Mouse (Mus musculus) inflammation-experienced regulatory T-cells, adult 6 months (primary cell): ENCODE measurements around the gene Prkg1. TPM values are rescaled to one million over a fixed set of nuclear protein-coding genes. Genes with fewer than 3 reads are reported as not detected.

Experiments used
- ATAC-seq: one replicate; pipeline ENCODE4 v1.8.0; 2017
- polyA plus RNA-seq, 3 experiments: library from polyadenylated mRNA; unstranded; fragments of 100-300 nt; shearing (Covaris generic); gene quantifications; one replicate each; pipeline ENCODE4 v1.2.1; 2017

The Prkg1 gene
- under 1 TPM in 1 of 3 experiments, not detected in 2; 0.24 TPM for polyA plus RNA-seq

GRCm38 (mm10) chr19:31764801-31765340, at the start of gene Prkg1:
TSS of gene Prkg1 (minus strand) at chr19:31765033.
- ATAC-seq, result no peak

DNA sequence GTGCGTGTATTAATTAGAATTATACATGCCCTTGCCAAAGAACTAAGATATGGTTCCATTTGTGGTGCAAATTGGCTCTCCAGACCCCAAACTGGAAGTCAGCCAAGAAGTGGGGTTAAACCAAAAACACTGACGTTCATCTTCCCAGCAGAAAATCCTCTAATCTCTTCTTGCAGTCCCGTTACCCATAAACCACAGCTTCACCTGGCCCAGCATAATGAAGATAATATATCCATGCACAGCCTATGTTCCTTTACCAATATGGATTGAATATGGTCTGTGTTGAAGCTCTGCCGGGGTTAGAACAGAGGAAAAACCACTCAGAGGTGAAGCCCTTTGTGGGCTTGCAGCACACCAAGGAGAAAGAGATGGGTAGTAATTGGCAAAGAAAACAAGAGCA, 48.3 kb upstream of the Prkg1 start:
- no peak for ATAC-seq

DNA sequence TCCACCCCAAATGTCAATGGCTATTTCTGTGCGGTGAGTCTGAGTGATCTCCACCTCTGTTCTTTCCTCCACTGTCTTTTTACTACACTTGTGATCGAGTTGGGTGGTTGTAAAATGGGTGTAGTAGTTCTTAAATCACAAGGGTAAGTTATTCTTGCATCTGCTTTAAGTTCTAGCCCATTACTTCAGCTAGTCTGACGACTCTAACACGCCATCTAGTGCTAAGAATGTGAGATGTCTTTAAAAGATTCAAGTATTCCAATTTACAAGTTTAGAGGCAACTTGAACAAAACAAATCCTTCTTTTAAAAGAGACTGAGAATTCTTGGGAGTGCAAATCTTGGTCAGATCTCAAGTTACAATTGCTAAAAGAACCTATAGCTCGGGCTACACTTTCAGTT, 46.5 kb upstream of the Prkg1 start:
- no peak for ATAC-seq

DNA sequence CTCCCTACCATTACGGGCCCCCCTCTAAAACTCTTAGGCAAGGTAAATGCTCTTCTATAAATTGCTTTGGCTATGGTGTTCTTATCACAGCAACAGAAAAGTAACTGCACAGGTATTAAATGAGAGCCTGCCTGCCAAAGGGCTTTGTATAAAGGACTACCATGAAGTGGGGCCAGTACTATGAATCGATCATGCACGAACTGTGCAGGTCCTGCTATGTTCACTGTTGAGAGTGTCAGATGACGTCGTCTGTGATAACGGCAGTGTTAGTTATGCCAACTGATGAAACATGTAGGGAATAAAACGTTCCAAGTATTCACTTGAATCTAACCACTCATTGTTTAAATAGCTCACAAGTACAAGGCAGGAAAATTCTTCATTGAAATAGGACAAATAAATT, 40.6 kb upstream of the Prkg1 start:
- ATAC-seq, result no peak

- no peak for ATAC-seq
These were observed 30.7 kb upstream of the Prkg1 start for GRCm38 (mm10) chr19:31795485-31796046.

DNA sequence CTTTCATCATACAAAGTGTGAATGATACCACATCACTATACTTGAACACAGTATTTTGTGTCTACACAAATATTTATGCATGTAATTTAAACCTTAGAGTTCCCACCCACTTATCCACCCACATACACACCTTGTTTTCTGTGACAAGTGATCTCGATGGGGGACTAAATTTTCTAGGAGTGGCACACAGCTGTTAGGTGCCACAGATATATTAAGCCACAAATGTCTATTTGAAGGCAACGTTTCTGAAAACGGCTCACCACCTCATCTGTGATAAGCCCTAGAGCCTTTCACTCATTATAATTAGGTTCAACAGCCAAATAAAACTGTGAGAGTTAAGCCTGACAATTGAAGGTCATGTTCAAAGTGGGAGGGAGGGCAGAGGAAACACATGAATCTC, 26.9 kb upstream of the Prkg1 start:
- no peak for ATAC-seq

DNA sequence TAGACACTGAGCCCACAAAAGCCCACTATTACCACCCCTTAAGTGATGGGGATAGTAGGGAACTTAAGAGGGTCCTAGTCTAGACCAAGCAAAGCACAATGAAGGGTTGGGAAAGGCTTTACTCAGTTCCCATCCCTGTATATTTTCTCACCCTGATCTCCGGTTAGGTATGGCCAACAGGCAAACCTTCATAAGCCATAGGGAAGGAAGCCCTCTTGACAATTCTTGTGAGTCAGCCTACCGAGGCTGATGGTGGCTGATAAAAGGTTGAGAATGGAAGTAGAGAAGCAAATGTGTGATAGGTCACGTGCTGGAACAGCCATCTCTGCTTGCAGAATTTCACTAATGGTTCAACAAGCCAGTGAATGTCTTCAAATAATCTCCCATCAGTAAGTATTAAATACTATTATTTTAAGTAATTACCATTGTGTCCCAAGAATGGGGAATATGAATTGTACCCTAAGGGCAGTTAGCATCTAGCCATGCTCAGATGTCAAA, 16.7 kb upstream of the Prkg1 start:
- ATAC-seq, result no peak

DNA sequence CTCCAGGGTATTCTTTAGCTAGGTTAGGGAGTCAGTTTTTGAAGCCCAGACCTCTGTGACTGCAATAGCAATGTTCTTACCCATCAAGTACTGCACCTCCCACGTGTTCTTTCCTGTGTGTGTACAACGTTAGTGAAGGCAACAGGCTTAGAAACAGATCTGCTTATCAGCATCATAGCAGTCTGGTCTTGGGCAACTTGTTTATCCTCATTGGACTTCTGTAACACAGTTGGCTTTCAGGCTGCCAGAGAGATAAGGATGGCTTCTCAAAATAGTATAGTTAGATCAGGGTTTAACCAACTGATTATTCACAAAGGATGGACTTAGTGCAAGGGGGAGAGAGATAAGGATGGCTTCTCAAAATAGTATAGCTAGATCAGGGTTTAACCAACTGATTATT, 16.2 kb upstream of the Prkg1 start:
- ATAC-seq, result no peak

DNA sequence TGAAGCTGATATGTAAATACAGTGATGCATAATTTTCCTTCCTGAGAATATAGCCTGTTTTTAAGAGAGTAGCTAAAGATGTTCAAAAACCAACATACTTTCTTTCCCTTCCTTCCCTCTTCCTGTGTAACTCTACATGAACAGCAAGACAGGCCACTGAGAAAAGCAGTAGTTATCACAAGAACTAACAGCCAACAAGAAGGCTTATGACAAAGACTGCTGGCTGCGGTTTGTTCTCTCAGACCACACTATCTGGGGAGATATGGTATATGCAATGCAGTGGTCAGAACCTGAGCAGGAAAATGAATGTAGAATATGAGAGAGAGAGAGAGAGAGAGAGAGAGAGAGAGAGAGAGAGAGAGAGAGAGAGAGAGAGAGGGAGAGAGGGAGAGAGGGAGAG, 15.4 kb upstream of the Prkg1 start:
- ATAC-seq, result no peak

- ATAC-seq, result no peak
These were observed 14.2 kb upstream of the Prkg1 start for GRCm38 (mm10) chr19:31779021-31779420.

DNA sequence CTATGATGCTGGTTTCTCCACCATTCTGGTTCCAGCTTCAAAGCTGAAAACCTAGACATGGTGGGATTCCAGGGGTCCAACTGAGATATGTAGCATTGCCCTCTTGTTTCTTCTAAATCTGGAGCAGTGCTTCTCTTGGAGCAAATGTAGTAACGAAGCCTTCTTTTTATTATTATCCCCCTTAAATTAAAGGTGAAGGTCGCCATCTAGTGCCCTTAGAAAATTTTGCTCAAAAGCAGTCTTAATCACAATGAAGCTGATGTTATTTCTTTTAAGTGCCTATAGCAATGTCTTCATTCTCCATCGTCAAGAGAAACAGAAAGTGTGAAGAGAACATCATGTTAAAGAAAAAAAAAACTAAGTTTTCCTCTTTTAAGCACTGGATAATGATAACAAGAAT, 2.2 kb upstream of the Prkg1 start:
- ATAC-seq, result no peak

DNA sequence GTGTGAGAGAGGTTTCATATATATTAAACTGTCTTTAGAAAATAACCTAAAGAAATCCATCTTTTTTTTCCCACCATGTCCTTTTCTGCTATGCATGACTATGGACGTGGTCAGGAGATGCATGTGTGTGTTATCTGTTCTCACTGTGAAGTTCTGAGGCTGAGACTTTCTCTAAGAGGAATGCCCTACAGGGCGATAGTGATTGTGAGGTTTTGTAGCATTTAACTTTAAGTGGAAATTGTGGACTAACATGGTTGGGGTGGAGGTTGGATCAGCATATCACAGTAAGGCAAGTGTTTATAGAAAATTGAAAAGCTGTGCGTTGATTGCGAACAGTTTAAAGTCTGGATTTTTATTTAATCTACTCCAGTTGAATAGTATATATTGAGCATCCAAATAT, 618 bp upstream of the Prkg1 start:
- ATAC-seq, result no peak

- ATAC-seq, result no peak
These were observed 657 bp downstream of the Prkg1 start for GRCm38 (mm10) chr19:31763951-31764800.

DNA sequence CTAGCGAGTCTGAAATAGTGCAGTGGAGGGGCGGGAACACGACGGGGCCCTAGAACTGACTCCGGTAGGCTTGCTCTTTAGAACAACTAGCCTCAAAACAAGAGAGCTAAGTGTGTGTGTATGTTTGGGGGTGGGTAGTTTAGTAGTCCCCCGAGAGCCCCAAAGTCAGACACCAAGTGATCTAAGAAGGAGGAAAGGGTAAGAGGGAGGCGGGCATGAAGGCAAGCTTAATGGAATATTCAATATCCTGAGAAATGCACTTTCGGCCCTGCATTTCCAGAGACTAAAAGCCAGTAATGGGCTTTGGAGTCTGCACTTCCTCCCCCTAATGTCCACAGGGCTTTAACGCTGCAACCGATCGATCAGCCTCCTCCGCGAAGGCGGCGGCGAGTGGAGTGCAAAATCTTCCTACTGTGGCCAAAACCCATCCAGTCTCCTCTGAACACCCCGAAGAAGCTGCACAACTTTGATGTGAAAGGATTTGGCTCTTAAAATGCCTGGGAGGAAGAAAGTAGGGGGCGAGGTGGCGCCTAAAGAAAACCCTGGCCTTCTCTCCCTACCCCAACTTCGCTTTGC, 1.5 kb downstream of the Prkg1 start:
- ATAC-seq, result no peak

DNA sequence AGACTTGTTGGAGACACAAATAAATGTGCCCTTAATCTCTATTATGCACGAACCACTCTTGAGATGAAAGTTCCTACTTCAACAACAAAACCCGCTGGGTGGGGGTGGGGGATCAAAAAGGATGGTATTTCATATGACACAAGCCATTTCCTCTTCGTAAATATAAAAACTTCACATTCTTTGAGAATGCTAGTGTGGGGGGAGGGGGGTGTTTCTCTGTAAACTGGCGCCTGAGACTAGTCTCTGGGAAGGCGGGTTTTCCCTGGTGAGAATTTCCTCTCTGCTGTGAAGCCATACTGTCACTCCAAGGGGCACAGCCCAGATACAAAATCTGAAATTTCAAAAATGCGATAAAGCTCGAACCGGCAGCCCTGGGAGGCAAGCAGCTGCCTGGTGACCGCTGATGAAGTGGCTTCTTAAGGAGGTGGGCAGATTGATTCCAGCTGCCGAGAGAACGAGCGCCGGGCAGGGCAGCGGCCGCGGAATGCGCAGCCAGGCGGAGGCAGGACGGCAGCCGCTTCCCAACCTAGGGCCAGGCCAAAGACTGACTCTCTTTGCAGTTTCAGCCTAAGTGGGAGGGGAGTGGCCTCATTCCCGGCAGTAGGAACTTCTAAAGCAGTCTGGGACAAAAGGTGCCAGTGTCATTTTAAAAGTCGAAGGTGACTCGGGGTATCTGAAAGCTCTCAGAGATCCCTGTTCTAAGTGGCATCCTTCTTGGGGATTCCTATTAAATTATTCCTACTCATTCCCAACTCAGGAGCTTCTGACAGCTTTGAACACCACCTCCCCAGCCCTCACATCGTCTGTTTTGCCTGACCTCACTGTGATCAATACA, 2.2 kb downstream of the Prkg1 start:
- no peak for ATAC-seq

DNA sequence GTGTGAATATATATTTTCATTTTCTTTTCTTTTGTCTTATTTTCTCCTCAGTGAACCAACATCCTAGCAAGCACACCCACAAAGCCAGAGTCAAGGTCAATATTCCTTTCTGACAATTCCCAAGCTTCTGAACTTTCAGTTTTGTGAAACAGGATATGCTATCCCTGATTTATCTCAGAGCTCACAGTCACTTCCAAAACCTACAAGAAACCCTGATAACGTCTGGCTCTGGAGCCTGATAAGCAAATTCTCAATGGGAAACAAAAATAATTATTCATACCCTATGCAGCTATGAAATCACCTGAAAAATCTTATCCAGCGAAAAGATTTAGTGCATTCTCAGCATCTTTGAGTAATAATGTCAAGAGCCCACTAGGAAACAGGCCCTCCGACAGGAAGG, 5.0 kb downstream of the Prkg1 start:
- no peak for ATAC-seq

- ATAC-seq, result no peak
These were observed 8.7 kb downstream of the Prkg1 start for GRCm38 (mm10) chr19:31755929-31756792.

- no peak for ATAC-seq
These were observed 10.1 kb downstream of the Prkg1 start for GRCm38 (mm10) chr19:31754642-31755287.

- ATAC-seq, result no peak
These were observed 13.7 kb downstream of the Prkg1 start for GRCm38 (mm10) chr19:31750976-31751676.

DNA sequence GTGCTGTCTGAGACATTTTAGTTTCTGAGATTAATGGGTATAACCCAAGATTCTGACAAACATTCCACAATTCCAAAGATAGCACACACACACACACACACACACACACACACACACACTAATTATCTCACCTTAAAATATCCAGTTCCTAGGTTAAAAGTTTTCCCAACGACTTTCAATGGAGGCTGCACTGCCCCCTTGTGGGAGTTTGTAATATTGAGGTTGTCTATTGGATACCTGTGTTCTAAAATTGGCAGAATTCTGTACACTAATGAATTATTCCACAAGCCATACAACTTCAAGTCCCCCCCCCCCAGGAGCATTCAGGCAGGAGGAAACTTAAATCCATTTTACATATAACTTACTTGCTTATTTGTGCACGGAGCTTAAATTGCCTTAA, 18.2 kb downstream of the Prkg1 start:
- ATAC-seq, result no peak
